Mouse (Mus musculus) embryonic facial prominence, embryonic 11.5 days (tissue): ENCODE results near the gene Hexa. TPM values are rescaled to one million over a fixed set of nuclear protein-coding genes. Genes with fewer than 3 reads are reported as not detected.

ENCODE experiments used
- ATAC-seq: fragments of 200-750 bp; cut with Nextera tagmentation; replicated peaks from 2 replicates; pipeline ENCODE4 v1.8.0; 2017; ENCODE audit warnings: low read depth; ENCODE audit not compliant: insufficient number of reproducible peaks, low FRiP score, low TSS enrichment
- DNase-seq: peaks from one replicate; pipeline ENCODE4 v3.0.0-alpha.2; 2015; ENCODE audit warnings: low spot score
- H3K27ac ChIP-seq: fragments of 300-500 bp; sonication (generic); replicated peaks from 2 replicates; pipeline ENCODE4 v1.5.1; 2014; ENCODE audit warnings: mild to moderate bottlenecking, low read depth, low read length, control low read depth
- H3K27me3 ChIP-seq: fragments of 300-500 bp; sonication (generic); 2 replicates; pipeline ENCODE4 v1.6.1; 2014; ENCODE audit warnings: mild to moderate bottlenecking, low read length, moderate library complexity, mixed read lengths; ENCODE audit not compliant: control insufficient read depth, insufficient read depth
- H3K36me3 ChIP-seq: fragments of 300-500 bp; sonication (generic); replicated peaks from 2 replicates; pipeline ENCODE4 v1.6.1; 2014; ENCODE audit warnings: low read depth, mild to moderate bottlenecking, low read length, moderate library complexity, mixed read lengths; ENCODE audit not compliant: control insufficient read depth, insufficient read depth
- H3K4me1 ChIP-seq: fragments of 300-500 bp; sonication (generic); 2 replicates; pipeline ENCODE4 v1.6.1; 2014; ENCODE audit warnings: low read length, mixed read lengths; ENCODE audit not compliant: control insufficient read depth, insufficient read depth
- H3K4me2 ChIP-seq: fragments of 300-500 bp; sonication (generic); 2 replicates; pipeline ENCODE4 v1.6.1; 2014; ENCODE audit warnings: low read depth, mild to moderate bottlenecking, control low read depth, low read length, moderate library complexity
- H3K4me3 ChIP-seq: fragments of 300-500 bp; sonication (generic); 2 replicates; pipeline ENCODE4 v1.5.1; 2014; ENCODE audit warnings: low read depth, low read length, control low read depth
- H3K9ac ChIP-seq: fragments of 300-500 bp; sonication (generic); replicated peaks from 2 replicates; pipeline ENCODE4 v1.6.1; 2014; ENCODE audit warnings: mild to moderate bottlenecking, control low read depth, low read length
- H3K9me3 ChIP-seq: fragments of 300-500 bp; sonication (generic); replicated peaks from 2 replicates; pipeline ENCODE4 v1.6.1; 2016; ENCODE audit warnings: mild to moderate bottlenecking, low read length, inconsistent platforms, mixed read lengths; ENCODE audit not compliant: control insufficient read depth
- WGBS: fragments of 180-500 bp; shearing (Covaris S2); extraction: QIAGEN DNeasy Blood & Tissue Kit; methylation state at CpG from one replicate; pipeline ENCODE4 v1.1.7; 2014; 5-methylcytosine and 5-hydroxymethylcytosine counted together
- polyA plus RNA-seq: library from polyadenylated mRNA; unstranded; fragments of >200 nt; fragmentation: Nextera tagmentation; extraction: Ambion mirVana; gene quantifications from 2 replicates; pipeline ENCODE4 v1.2.1, GENCODE M21; 2014

The Hexa gene
- polyA plus RNA-seq, 1 experiment from 2014 or later = 49.4 TPM

DNA sequence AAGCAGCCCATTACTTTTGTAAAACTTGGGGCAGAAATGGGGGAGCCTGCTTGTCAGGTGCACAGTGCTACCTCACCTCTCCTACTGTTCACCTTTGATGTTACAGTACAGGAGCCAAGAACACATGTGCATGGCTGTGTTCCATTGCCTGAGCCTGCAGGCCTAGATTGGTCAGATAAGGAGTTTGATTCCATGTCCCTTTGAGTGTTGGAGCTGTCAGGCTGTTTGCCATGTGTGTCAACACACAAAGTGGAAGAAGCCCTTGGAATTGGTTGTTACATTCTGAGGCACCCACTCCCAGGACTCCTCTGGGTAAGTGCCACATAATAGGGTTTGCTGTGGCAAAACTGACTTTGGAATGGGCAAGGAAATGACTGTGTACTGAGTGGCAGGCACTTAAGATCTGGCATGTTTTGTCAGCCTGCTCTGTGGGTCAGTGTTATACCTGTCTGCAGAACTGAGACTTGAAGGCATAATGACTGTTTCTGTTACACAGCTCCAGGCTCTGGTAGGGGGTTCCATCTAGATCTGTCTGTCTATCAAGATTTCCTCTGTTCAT, 3.5 kb downstream of the Hexa start:
- Histone ChIP-seq H3K27me3 (no peaks in the 10 kb centered on the region), H3K4me2 (no peak overlapping the region), H3K4me3 (no peak overlapping the region), H3K9ac (no peak overlapping the region), H3K9me3 (no peaks in the 10 kb centered on the region), H3K36me3 (no peaks in the 10 kb centered on the region), H3K4me1 (no peaks in the 10 kb centered on the region), H3K27ac (no peak overlapping the region)
- DNase-seq = no peak
- no peak for ATAC-seq

DNA sequence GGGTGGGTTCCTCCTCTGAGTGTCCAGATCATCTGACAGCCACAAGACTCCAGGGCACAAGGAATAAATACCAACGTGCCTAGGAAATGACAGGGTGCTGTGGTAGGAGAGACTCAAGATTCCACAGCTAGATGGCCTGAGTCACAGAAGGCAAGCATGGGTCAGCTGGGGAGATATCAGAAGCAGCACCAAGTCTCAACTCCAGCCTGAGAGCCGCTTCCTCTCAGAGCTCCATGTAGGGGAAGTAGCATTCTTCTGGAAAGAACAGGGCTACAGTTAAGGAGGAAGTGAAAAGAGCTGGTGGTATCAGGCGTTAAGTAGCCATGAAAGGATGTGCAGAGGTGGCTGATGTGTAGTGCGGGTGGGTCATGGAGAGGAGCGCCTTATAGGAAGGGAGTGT, 5.4 kb downstream of the Hexa start:
- no peak for ATAC-seq
- Histone ChIP-seq H3K27me3 (no peaks in the 10 kb centered on the region), H3K27ac (no peak overlapping the region), H3K4me2 (no peak overlapping the region), H3K4me1 (no peaks in the 10 kb centered on the region), H3K36me3 (no peaks in the 10 kb centered on the region), H3K9me3 (no peaks in the 10 kb centered on the region), H3K9ac (no peak overlapping the region), H3K4me3 (no peak overlapping the region)
- 82% methylated on average over 5 of the region's 5 CpGs for WGBS
- no peak for DNase-seq

DNA sequence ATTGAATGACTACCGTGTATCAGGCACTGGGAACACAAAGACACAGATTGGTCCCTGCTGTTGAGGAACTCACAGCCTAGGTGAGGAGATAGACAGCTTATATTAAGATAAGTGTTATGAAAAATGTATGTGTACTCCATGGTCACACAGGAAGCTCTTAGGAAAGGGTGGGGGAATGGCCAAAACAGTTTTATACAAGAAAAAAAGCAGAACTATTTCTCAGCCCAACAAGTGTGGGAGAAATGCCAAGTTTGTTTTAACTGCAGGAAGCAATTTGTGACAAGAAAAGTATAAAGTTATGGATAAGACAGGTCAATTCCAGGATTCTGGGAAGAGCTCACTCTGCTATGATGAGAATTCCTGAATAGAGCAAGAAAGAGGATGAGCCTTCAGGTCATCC, 8.5 kb downstream of the Hexa start:
- no peaks in the 10 kb centered on the region for H3K27me3 ChIP-seq
- no peak overlapping the region for H3K27ac ChIP-seq
- no peak overlapping the region for H3K9ac ChIP-seq
- 88% methylated on average over 1 of the region's 1 CpGs for WGBS
- DNase-seq (no peak), ATAC-seq (no peak)
- no peaks in the 10 kb centered on the region for H3K36me3 ChIP-seq
- no peaks in the 10 kb centered on the region for H3K9me3 ChIP-seq
- no peak overlapping the region for H3K4me3 ChIP-seq
- no peaks in the 10 kb centered on the region for H3K4me1 ChIP-seq
- H3K4me2 ChIP-seq = no peak overlapping the region

DNA sequence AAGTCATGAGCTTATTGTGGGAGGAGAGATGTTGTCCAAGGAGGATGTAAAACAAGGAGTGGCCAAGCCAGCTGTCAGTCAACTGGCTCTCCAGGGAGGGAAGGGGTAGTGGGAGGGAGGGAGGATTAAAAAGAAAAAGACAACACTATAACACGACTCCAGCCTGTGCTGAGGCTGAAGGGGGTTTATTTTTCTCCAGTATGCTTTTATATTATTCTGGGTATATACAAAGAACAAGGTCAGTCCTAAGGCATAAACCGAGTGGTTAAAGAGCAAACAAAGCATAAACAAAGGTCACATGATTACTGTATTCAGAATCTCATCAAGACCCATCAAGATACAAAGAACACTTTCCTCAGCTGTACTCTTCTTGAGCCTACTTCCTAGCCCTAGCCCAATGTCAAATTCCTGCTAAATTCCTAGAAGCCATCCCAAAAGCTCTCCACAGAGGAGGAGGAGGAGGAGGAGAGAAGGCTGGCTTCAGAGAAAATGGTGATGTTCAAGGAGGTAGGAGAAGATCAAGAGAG, 9.7 kb downstream of the Hexa start:
- DNase-seq (no peak), ATAC-seq (no peak)
- Histone ChIP-seq H3K27ac (no peak overlapping the region), H3K9me3 (no peaks in the 10 kb centered on the region), H3K9ac (no peak overlapping the region), H3K4me3 (no peak overlapping the region), H3K4me1 (no peaks in the 10 kb centered on the region), H3K36me3 (no peaks in the 10 kb centered on the region), H3K27me3 (no peaks in the 10 kb centered on the region), H3K4me2 (no peak overlapping the region)
- whole genome bisulfite sequencing = 48% methylated on average over 2 of the region's 2 CpGs

DNA sequence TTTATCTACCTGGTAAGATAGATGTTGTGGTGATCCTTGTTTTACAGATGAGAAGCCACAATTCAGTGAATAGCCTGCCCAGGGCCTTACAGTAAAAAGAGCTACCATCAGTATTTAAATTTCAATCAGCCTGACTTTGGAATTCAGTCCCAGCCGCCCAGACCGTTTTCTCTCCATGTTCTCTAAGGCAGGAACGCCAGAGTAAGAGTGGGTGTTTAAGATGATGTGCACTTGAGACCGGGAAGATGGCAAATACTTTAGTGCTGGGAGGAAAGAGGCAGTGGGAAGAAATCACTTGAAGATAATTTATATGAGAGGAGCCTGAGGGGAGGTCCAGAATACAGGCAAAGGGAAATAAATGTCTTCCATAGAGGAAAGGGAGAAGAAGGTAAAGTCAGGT, 10.7 kb downstream of the Hexa start:
- H3K4me3 ChIP-seq = no peak overlapping the region

DNA sequence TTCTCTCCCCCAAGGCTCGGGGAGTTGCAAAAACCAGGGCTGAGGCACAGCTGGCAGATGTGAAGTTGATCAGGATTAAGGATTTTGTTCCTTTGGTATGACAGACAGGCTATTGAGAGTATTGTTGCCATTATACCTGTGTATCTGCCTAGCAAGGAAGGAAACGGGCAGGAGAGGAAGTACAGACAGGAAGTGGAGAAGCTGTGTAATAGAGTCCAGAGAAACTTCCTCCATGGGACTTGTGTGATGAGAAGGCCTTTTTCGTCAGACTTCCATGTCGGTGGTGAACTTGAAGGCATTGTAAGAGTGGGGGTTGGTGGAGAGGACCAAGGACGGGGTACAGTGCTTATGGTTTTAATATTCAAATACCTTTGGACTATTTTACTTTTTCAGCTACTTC, 11.7 kb downstream of the Hexa start:
- Histone ChIP-seq H3K36me3 (no peaks in the 10 kb centered on the region), H3K27ac (no peak overlapping the region), H3K4me1 (no peaks in the 10 kb centered on the region), H3K27me3 (no peaks in the 10 kb centered on the region), H3K9ac (no peak overlapping the region), H3K4me3 (no peak overlapping the region), H3K9me3 (no peaks in the 10 kb centered on the region), H3K4me2 (no peak overlapping the region)
- WGBS = 83% methylated on average over 5 of the region's 5 CpGs
- DNase-seq (no peak), ATAC-seq (no peak)

More for the DNA sequence above, 10.7 kb downstream of the Hexa start:
- Histone ChIP-seq H3K4me2 (no peak overlapping the region), H3K4me1 (no peaks in the 10 kb centered on the region), H3K27ac (no peak overlapping the region), H3K9ac (no peak overlapping the region), H3K9me3 (no peaks in the 10 kb centered on the region), H3K27me3 (no peaks in the 10 kb centered on the region), H3K36me3 (no peaks in the 10 kb centered on the region)
- no peak for ATAC-seq
- no peak for DNase-seq
- WGBS = 89% methylated on average over 4 of the region's 4 CpGs

DNA sequence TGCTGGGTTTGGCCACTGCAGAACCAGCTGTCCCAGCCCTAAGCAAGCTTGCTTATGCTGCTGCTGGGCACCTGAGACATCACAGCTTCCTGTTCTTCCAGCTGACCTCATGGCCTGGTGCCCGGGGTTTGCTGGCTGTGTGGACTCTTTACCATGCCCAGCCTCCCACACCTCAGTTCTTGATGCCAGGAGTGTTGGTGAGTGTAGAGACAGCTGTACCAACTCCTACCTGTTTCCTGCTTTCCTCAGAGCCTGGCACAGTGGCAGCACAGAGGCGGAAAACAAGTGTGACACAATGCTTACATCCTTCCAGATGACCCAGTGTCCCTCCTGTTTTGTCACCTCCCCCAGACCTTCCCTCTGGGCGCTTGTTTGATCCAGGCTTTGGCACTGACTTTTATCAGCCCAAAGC, 12.3 kb downstream of the Hexa start:
- Histone ChIP-seq H3K27me3 (no peaks in the 10 kb centered on the region), H3K9me3 (no peaks in the 10 kb centered on the region), H3K4me2 (no peak overlapping the region), H3K4me1 (no peaks in the 10 kb centered on the region), H3K4me3 (no peak overlapping the region), H3K9ac (no peak overlapping the region), H3K27ac (no peak overlapping the region), H3K36me3 (no peaks in the 10 kb centered on the region)
- ATAC-seq (no peak), DNase-seq (no peak)
- 87% methylated on average over 3 of the region's 3 CpGs for WGBS

DNA sequence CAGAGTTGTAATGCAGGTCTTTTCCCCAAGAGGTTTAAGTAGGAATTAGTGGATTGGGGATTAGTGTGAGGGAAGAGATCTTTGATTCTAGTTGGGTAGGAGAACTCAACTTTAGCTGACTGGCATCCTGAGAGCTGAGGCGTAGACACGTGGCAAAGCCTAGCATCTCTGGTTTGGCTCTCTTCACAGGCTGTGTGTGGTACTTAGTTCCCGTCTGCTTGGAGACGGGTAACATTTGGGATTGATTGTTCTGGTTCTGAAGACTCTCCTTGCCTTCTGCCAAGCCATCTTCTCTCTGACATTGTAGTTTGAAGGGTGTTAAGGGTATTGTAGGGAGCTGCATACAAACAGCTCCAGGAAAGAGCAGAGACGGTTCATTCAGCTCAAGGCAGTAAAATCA, 13.3 kb downstream of the Hexa start:
- no peaks in the 10 kb centered on the region for H3K9me3 ChIP-seq
- 85% methylated on average over 5 of the region's 5 CpGs for WGBS
- no peak overlapping the region for H3K27ac ChIP-seq
- H3K9ac ChIP-seq = no peak overlapping the region
- no peaks in the 10 kb centered on the region for H3K27me3 ChIP-seq
- H3K4me1 ChIP-seq = no peaks in the 10 kb centered on the region
- H3K4me2 ChIP-seq = no peak overlapping the region
- H3K36me3 ChIP-seq = no peaks in the 10 kb centered on the region
- ATAC-seq (no peak), DNase-seq (no peak)
- H3K4me3 ChIP-seq = no peak overlapping the region
